Mouse (Mus musculus) heart, embryonic 16.5 days (tissue): ENCODE results near the gene Mrps18c. TPM values are rescaled to one million over a fixed set of nuclear protein-coding genes. Genes with fewer than 3 reads are reported as not detected.
A peak's percentile ranks its signal among the peaks of the same experiment; 100 is the strongest.

Source experiments
- ATAC-seq: fragments of 200-750 bp; cut with Nextera tagmentation; replicated peaks from 2 replicates; pipeline ENCODE4 v1.8.0; 2017; ENCODE audit warnings: moderate number of reproducible peaks; ENCODE audit not compliant: insufficient read depth, low FRiP score; ENCODE audit errors: extremely low read depth
- H3K27ac ChIP-seq: fragments of 300-500 bp; sonication (generic); 2 replicates; pipeline ENCODE4 v1.5.1; 2014; ENCODE audit warnings: mild to moderate bottlenecking, low read length, control low read depth, moderate library complexity
- H3K27me3 ChIP-seq: fragments of 300-500 bp; sonication (generic); 2 replicates; pipeline ENCODE4 v1.6.1; 2014; ENCODE audit warnings: low read length, mixed read lengths; ENCODE audit not compliant: control insufficient read depth, insufficient read depth
- H3K36me3 ChIP-seq: fragments of 300-500 bp; sonication (generic); 2 replicates; pipeline ENCODE4 v1.6.1; 2014; ENCODE audit not compliant: control insufficient read depth, insufficient read depth
- H3K4me1 ChIP-seq: fragments of 300-500 bp; sonication (generic); 2 replicates; pipeline ENCODE4 v1.6.1; 2014; ENCODE audit warnings: low read length, mixed read lengths; ENCODE audit not compliant: control insufficient read depth, insufficient read depth
- H3K4me2 ChIP-seq: fragments of 300-500 bp; sonication (generic); 2 replicates; pipeline ENCODE4 v1.6.1; 2014; ENCODE audit warnings: low read depth, mild to moderate bottlenecking, control low read depth, low read length
- H3K4me3 ChIP-seq: fragments of 300-500 bp; sonication (generic); 2 replicates; pipeline ENCODE4 v1.5.1; 2014; ENCODE audit warnings: mild to moderate bottlenecking, control low read depth, low read length
- H3K9ac ChIP-seq: fragments of 300-500 bp; sonication (generic); 2 replicates; pipeline ENCODE4 v1.6.1; 2014; ENCODE audit warnings: low read length, control low read depth
- H3K9me3 ChIP-seq: fragments of 300-500 bp; sonication (generic); replicated peaks from 2 replicates; pipeline ENCODE4 v1.6.1; 2016; ENCODE audit warnings: low read length; ENCODE audit not compliant: control insufficient read depth
- WGBS: fragments of 180-500 bp; shearing (Covaris S2); extraction: QIAGEN DNeasy Blood & Tissue Kit; methylation state at CpG from one replicate; pipeline ENCODE4 v1.1.7; 2014; 5-methylcytosine and 5-hydroxymethylcytosine counted together
- polyA plus RNA-seq: library from polyadenylated mRNA; unstranded; fragments of >200 nt; fragmentation: Nextera tagmentation; extraction: Ambion mirVana; gene quantifications from 2 replicates; pipeline ENCODE4 v1.2.1, GENCODE M21; 2015

Gene Mrps18c
- polyA plus RNA-seq, 1 experiment from 2014 or later: 128 TPM

DNA sequence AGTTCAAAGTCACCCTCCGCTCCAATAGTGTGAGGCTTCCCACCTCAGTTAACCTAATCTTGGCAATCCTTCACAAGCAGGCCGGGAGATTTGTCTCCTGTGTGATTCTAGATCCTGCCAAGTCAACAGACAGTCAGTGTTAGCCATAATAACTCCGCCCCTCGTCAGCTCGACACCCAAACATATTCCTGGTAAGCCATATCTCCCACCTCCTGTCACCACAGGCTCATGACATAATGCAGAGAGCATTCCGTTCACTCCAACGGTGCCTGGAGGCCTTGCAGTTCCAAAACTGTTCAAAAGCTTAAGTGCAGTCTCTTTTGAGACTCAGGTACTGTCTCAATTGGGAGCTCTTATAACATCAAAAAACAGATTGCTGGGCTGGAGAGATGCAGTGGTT lies 39.5 kb downstream of the Mrps18c start:
- Histone ChIP-seq H3K4me2 (no peak overlapping the region), H3K27ac (peak overlapping the region; percentile 80), H3K4me3 (no peak overlapping the region), H3K9me3 (peaks cover 11% of the 10 kb centered on the region), H3K9ac (no peak overlapping the region), H3K4me1 (peaks cover 20% of the 10 kb centered on the region), H3K36me3 (peaks cover 6% of the 10 kb centered on the region; the same call in 1 of the 2 replicates), H3K27me3 (no peaks in the 10 kb centered on the region)
- WGBS: 23% methylated on average over 7 of the region's 7 CpGs
- peak; percentile 96 for ATAC-seq

DNA sequence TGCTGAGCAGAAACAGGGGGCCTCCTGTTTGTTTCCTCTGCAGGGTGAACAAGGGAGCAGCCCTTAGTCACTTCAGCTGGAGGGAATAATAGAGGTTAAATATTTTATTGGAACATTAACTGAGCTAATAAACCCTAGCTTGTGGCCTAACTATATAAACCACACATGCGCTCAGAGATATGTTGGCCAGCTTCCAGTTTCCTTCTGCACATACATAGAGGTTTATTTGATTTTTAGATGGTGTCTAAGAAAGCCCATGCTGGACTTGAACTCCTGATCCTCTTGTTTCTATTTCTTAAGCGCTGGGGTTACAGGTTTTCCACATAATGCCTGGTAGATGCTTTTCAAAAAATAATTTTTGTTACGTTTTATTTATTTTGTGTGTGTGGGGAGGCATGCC lies 46.1 kb downstream of the Mrps18c start:
- peaks cover 9% of the 10 kb centered on the region for H3K36me3 ChIP-seq
- WGBS: 46% methylated on average over 3 of the region's 3 CpGs
- no peak overlapping the region; the same call in 1 of the 2 replicates for H3K27ac ChIP-seq
- ATAC-seq: no peak
- H3K9ac ChIP-seq: peak overlapping the region; percentile 85
- no peaks in the 10 kb centered on the region; the same call in 1 of the 2 replicates for H3K27me3 ChIP-seq
- H3K9me3 ChIP-seq: peaks cover 11% of the 10 kb centered on the region
- H3K4me1 ChIP-seq: peaks cover 6% of the 10 kb centered on the region; the same call in 1 of the 2 replicates
- H3K4me2 ChIP-seq: peak overlapping the region; percentile 71
- peak overlapping the region; percentile 70 for H3K4me3 ChIP-seq

DNA sequence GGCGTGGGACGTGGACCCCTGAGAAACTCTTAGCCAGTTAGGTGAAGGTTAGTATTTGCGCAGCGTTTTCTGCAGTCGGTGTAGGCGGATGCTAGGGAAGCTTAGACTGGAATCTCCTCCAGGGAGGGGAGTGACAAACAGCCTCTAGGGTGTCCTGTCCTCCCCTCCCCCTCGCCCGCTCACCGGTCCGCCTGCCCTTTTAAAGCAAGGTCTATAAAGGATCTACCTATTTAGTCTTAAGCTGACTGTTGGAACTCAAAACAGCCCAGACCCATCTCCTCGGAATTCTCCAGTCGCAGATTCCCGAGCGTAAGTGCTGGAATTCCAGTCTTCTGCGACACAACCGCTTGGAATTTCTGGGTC lies 47.0 kb downstream of the Mrps18c start, which contains the start of gene Gpat3:
TSS of gene Gpat3 (plus strand) at position 229 of the 363 bp plus-strand sequence.
- Histone ChIP-seq H3K27ac (peak within 1 kb of the TSS; percentile 97), H3K36me3 (peaks cover 12% of the 10 kb centered on the region)
- ATAC-seq: peak; percentile 62

DNA sequence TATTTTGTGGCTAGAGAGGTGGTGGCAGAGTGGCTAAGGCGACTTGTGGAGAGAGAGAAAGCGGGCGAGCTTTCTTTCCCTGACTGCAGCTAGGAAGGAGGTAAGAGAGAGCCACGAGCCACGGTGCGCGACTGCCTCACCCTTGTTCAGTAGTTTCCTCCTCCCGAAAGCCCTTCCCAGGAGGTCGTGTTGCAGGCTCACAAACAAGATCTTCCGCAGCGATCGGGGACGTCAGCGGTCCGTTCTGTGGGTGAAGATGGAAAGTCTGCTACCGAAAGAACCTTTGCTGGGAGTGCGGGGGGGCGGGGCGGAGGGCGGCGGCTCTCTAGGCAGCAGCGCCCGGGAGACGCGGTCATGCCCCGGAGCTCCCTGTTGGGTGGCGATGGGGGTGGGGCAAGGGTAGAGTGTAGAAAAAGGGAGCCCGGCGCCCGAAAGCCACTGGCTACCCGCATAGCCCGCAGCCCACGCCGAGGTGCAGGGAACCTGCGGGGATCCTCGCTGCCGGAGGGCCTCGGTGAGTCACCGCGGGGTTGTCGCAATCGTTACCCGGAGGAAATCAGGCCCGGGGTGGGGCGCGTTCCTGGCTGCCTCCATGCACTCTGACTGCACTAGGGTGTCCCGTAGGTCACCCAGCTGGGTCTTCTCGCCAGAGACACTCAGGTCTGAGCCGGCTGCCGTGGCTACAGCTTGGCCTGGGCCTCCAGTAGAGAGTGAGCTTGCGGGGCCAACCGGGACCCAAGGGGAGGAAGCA lies 47.6 kb downstream of the Mrps18c start:
- H3K4me1 ChIP-seq: peaks cover 6% of the 10 kb centered on the region; the same call in 1 of the 2 replicates
- H3K9me3 ChIP-seq: peaks cover 11% of the 10 kb centered on the region
- H3K27me3 ChIP-seq: no peaks in the 10 kb centered on the region; the same call in 1 of the 2 replicates
- H3K27ac ChIP-seq: peak overlapping the region; percentile 97
- WGBS: under 1% methylated on average over 52 of the region's 52 CpGs
- H3K36me3 ChIP-seq: peaks cover 12% of the 10 kb centered on the region
- peak overlapping the region; percentile 85 for H3K9ac ChIP-seq
- peak overlapping the region; percentile 71 for H3K4me2 ChIP-seq
- peak; percentile 85 for ATAC-seq
- H3K4me3 ChIP-seq: peak overlapping the region; percentile 70

More for the DNA sequence above, 47.0 kb downstream of the Mrps18c start, which contains the start of gene Gpat3:
- Histone ChIP-seq H3K4me2 (peak within 1 kb of the TSS; percentile 71), H3K9ac (peak within 1 kb of the TSS; percentile 85), H3K9me3 (peaks cover 11% of the 10 kb centered on the region), H3K27me3 (no peaks in the 10 kb centered on the region; the same call in 1 of the 2 replicates), H3K4me3 (peak within 1 kb of the TSS; percentile 70), H3K4me1 (peaks cover 6% of the 10 kb centered on the region; the same call in 1 of the 2 replicates)
- 1% methylated on average over 16 of the region's 16 CpGs for WGBS

DNA sequence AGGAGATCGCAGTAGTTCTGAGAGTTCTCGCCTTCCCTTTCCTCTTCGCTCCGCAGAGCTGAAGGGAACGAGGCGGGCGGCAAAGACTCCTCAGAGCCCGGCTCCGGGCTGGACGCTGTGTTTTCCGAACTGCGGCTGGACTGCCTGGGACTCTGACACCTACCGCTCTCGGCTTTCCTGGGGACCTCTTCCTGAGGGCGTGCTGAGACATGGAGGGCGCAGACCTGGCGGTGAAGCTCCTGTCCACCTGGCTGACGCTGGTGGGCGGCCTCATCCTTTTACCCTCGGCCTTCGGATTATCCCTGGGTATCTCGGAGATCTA lies 48.1 kb downstream of the Mrps18c start:
- H3K4me3 ChIP-seq: peak overlapping the region; percentile 70
- H3K36me3 ChIP-seq: peaks cover 10% of the 10 kb centered on the region
- H3K27ac ChIP-seq: peak overlapping the region; percentile 97
- WGBS: 1% methylated on average over 14 of the region's 22 CpGs
- peaks cover 6% of the 10 kb centered on the region; the same call in 1 of the 2 replicates for H3K4me1 ChIP-seq
- peak overlapping the region; percentile 85 for H3K9ac ChIP-seq
- no peaks in the 10 kb centered on the region; the same call in 1 of the 2 replicates for H3K27me3 ChIP-seq
- peak overlapping the region; percentile 71 for H3K4me2 ChIP-seq
- no peak; the same call in none of the 2 replicates for ATAC-seq
- H3K9me3 ChIP-seq: peaks cover 10% of the 10 kb centered on the region

DNA sequence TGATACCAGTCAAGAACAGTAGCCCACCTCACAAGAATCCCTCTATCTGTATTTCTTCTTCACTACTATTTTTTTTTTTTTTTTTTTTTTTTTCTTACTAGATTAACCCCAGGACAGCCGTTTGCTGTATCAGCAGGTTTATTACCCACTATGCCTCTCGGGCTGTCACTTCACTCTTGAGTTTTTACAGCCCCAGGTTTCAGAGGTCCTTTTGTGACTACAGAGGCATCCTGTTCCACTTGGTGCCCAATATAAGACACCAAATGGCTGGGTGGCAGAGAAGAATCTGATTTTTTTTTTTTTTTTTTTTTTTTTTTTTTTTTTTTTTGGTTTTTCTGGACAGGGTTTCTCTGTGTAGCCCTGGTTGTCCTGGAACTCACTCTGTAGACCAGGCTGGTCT lies 48.7 kb downstream of the Mrps18c start:
- ATAC-seq: no peak
- WGBS: 6% methylated on average over 2 of the region's 2 CpGs
- H3K9ac ChIP-seq: peak overlapping the region; percentile 85

DNA sequence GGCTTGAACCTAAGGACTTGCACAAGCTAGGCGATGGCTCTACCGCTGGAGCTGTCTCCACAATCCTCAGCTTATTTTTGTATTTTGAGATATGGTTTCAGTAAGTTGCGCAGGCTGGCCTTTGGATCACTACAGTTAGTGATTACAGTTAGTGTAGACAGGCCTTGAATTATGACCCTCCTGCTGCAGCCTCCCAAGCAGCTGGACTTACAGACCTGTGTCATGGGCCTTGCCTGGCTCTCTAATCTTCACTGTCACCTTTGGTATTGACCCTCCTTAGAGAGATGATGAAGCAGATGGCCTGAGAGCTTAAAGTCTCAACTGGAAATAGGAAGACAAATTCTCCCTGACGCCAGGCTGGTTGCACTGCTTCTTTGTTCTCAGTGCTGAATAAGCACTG lies 55.5 kb downstream of the Mrps18c start:
- WGBS: 64% methylated on average over 4 of the region's 4 CpGs
- Histone ChIP-seq H3K9me3 (no peaks in the 10 kb centered on the region), H3K9ac (no peak overlapping the region), H3K36me3 (peaks cover 5% of the 10 kb centered on the region), H3K4me1 (no peaks in the 10 kb centered on the region), H3K4me2 (no peak overlapping the region), H3K27ac (no peak overlapping the region), H3K4me3 (no peak overlapping the region), H3K27me3 (no peaks in the 10 kb centered on the region)
- ATAC-seq: no peak

More for the DNA sequence above, 48.7 kb downstream of the Mrps18c start:
- peaks cover 5% of the 10 kb centered on the region for H3K36me3 ChIP-seq
- H3K27ac ChIP-seq: peak overlapping the region; percentile 97
- peak overlapping the region; percentile 71 for H3K4me2 ChIP-seq
- H3K27me3 ChIP-seq: no peaks in the 10 kb centered on the region; the same call in 1 of the 2 replicates
- peaks cover 6% of the 10 kb centered on the region; the same call in 1 of the 2 replicates for H3K4me1 ChIP-seq
- H3K4me3 ChIP-seq: peak overlapping the region; percentile 70
- H3K9me3 ChIP-seq: peaks cover 4% of the 10 kb centered on the region
